Mouse (Mus musculus) C2C12 (cell line): ENCODE results near the gene Clpx. TPM values are rescaled to one million over a fixed set of nuclear protein-coding genes. Genes with fewer than 3 reads are reported as not detected.
"Not testable (repeated sequence)": the region's sequence is repeated elsewhere in the genome, so short reads cannot be mapped to it uniquely, and the experiment has no call there.

Experiments used
- H3K27me3 ChIP-seq: one replicate; pipeline ENCODE4 v1.6.1; 2011; ENCODE audit not compliant: control insufficient read depth, insufficient read depth, insufficient read length
- H3K36me3 ChIP-seq: one replicate; pipeline ENCODE4 v1.6.1; 2011; ENCODE audit not compliant: control insufficient read depth, insufficient read depth
- H3K4me3 ChIP-seq: one replicate; pipeline ENCODE4 v1.5.1; 2011; ENCODE audit warnings: mild to moderate bottlenecking, control low read depth; ENCODE audit not compliant: poor library complexity, insufficient read depth, severe bottlenecking
- H3K79me2 ChIP-seq: one replicate; pipeline ENCODE4 v1.6.1; 2011; ENCODE audit not compliant: control insufficient read depth, insufficient read depth
- H3K79me3 ChIP-seq: one replicate; pipeline ENCODE4 v1.6.1; 2011; ENCODE audit warnings: low read depth, control low read depth
- H3ac ChIP-seq: one replicate; pipeline ENCODE3; 2011; ENCODE audit warnings: low read depth; ENCODE audit not compliant: control insufficient read depth, insufficient read length
- CEBPB ChIP-seq: IDR thresholded peaks from one replicate; pipeline ENCODE4 v1.6.1; 2011; ENCODE audit warnings: low read depth, mild to moderate bottlenecking, control low read depth, moderate library complexity
- CTCF ChIP-seq: IDR thresholded peaks from one replicate; pipeline ENCODE4 v1.5.1; 2011; ENCODE audit not compliant: control insufficient read depth, insufficient read depth, insufficient read length
- FOSL1 ChIP-seq: IDR thresholded peaks from one replicate; pipeline ENCODE4 v1.8.0; 2011; ENCODE audit warnings: mild to moderate bottlenecking, low read length; ENCODE audit not compliant: poor library complexity, insufficient read depth, severe bottlenecking
- MAX ChIP-seq: IDR thresholded peaks from one replicate; pipeline ENCODE4 v1.6.1; 2011; ENCODE audit warnings: mild to moderate bottlenecking, control low read depth
- MYOD1 ChIP-seq: IDR thresholded peaks from one replicate; pipeline ENCODE4 v1.6.1; 2011; ENCODE audit warnings: low read depth; ENCODE audit not compliant: control insufficient read depth, insufficient read length
- MYOG ChIP-seq: IDR thresholded peaks from one replicate; pipeline ENCODE4 v1.6.1; 2011; ENCODE audit not compliant: control insufficient read depth, insufficient read length; ENCODE audit errors: extremely low read depth
- USF1 ChIP-seq: IDR thresholded peaks from one replicate; pipeline ENCODE4 v1.6.1; 2011; ENCODE audit warnings: low read depth, mild to moderate bottlenecking, control low read depth, moderate library complexity
- polyA plus RNA-seq: library from polyadenylated mRNA; unstranded; fragments of >200 nt; fragmentation: generic; extraction: Trizol; gene quantifications from one replicate; pipeline ENCODE4 v1.2.1, GENCODE M21; 2012; ENCODE audit warnings: missing spikeins

The Clpx gene
- polyA plus RNA-seq, 1 experiment, result 9.3 TPM

GRCm38 (mm10) chr9:65267742-65268515 lies 26.1 kb upstream of the Clpx start:
- Histone ChIP-seq H3K4me3 (no peak overlapping the region), H3K79me2 (no peaks in the 10 kb centered on the region), H3ac (no peak overlapping the region), H3K79me3 (no peaks in the 10 kb centered on the region), H3K36me3 (no peaks in the 10 kb centered on the region), H3K27me3 (no peaks in the 10 kb centered on the region)
- TF ChIP-seq CTCF, result no peak

GRCm38 (mm10) chr9:65273048-65273809 lies 20.8 kb upstream of the Clpx start:
- TF ChIP-seq MYOD1, result no peak
- TF ChIP-seq CTCF, result no peak
- no peak for TF ChIP-seq FOSL1
- no peak for TF ChIP-seq USF1
- Histone ChIP-seq H3K4me3 (no peak overlapping the region), H3K79me3 (no peaks in the 10 kb centered on the region), H3ac (no peak overlapping the region), H3K79me2 (no peaks in the 10 kb centered on the region), H3K27me3 (no peaks in the 10 kb centered on the region), H3K36me3 (no peaks in the 10 kb centered on the region)

- H3ac ChIP-seq, result no peak overlapping the region
- H3K79me2 ChIP-seq, result no peaks in the 10 kb centered on the region
- no peaks in the 10 kb centered on the region for H3K79me3 ChIP-seq
- H3K4me3 ChIP-seq, result no peak overlapping the region
- TF ChIP-seq FOSL1 (no peak), MYOG (no peak), CTCF (no peak), MAX (no peak), USF1 (no peak), MYOD1 (no peak), CEBPB (no peak)
- H3K36me3 ChIP-seq, result no peaks in the 10 kb centered on the region
- H3K27me3 ChIP-seq, result no peaks in the 10 kb centered on the region
Measured at GRCm38 (mm10) chr9:65273873-65274272, 20.2 kb upstream of the Clpx start.

GRCm38 (mm10) chr9:65274851-65275250 lies 19.2 kb upstream of the Clpx start:
- not testable (repeated sequence) for H3ac ChIP-seq, H3K79me3 ChIP-seq, H3K36me3 ChIP-seq

GRCm38 (mm10) chr9:65275810-65276530 lies 18.1 kb upstream of the Clpx start:
- Histone ChIP-seq H3ac (no peak overlapping the region), H3K27me3 (no peaks in the 10 kb centered on the region), H3K4me3 (no peak overlapping the region), H3K79me2 (no peaks in the 10 kb centered on the region), H3K36me3 (no peaks in the 10 kb centered on the region), H3K79me3 (no peaks in the 10 kb centered on the region)
- no peak for TF ChIP-seq MAX
- no peak for TF ChIP-seq FOSL1
- no peak for TF ChIP-seq CEBPB
- no peak for TF ChIP-seq CTCF

More at GRCm38 (mm10) chr9:65274851-65275250, 19.2 kb upstream of the Clpx start:
- not testable (repeated sequence) for H3K79me2 ChIP-seq, H3K4me3 ChIP-seq, H3K27me3 ChIP-seq

GRCm38 (mm10) chr9:65281536-65282151 lies 12.4 kb upstream of the Clpx start:
- Histone ChIP-seq H3K36me3 (no peaks in the 10 kb centered on the region), H3K4me3 (no peak overlapping the region), H3K79me3 (no peaks in the 10 kb centered on the region), H3K79me2 (no peaks in the 10 kb centered on the region), H3K27me3 (no peaks in the 10 kb centered on the region), H3ac (no peak overlapping the region)
- TF ChIP-seq MYOG (no peak), CTCF (no peak), USF1 (no peak), FOSL1 (no peak), MYOD1 (no peak), MAX (no peak), CEBPB (no peak)
